10 mouse cellular contexts compared by ENCODE assay signal in the genomic region with DNA sequence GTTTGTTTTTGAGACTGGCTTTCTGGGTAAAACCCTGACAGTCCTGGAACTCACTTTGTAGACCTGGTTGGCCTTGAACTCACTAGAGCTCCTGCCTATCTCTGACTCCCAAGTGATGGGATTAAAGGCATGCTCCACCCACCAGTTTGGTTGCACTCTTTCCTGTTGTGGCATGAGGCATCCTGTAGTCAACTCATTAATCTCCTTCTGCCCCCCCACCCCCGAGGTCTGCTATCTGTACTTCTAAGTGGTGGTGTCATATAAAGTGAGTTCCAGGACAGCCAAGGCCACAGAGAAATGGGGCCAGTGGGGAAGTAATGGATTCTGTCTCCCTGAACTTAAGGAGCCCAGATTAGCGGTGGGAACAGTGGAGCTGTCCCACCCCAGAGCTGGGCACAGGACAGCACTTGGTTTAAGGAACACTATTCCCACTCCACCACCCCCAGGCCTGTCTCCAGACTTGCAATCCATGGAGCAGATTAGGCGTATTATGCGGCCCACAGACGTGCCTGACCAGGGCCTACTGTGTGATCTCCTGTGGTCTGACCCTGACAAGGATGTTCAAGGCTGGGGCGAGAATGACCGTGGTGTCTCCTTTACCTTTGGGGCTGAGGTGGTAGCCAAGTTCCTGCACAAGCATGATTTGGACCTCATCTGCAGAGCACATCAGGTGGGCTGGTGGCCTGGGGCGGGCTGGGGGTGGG. TPM values are rescaled to one million over a fixed set of nuclear protein-coding genes. Genes with fewer than 3 reads are reported as not detected.
DNase-seq lines count a peak whose midpoint lies in the region; ATAC-seq and TF ChIP-seq lines count a peak whose summit lies in the region.
"Had no signal": no experiment of that assay in that cellular context is flagged by ENCODE, and none has a peak within 500 bp of the region (broad histone marks: within the 10 kb centered on the region; RNA-seq: fewer than 3 reads in every experiment).

No protein-coding gene starts in this region.

- WGBS in hindbrain, embryonic 10.5 days: 90% methylated on average over 8 of the region's 8 CpGs
- WGBS in hindbrain, embryonic 12.5 days: 91% methylated on average over 8 of the region's 8 CpGs
- 84% methylated on average over 8 of the region's 8 CpGs for WGBS in spleen, adult 2 months
- WGBS in neural tube, embryonic 13.5 days: 93% methylated on average over 8 of the region's 8 CpGs

- no peak overlapping the region for H3K9ac ChIP-seq in hindbrain, embryonic 12.5 days
- peak overlapping the region; percentile 99; the same call in 1 of the 2 replicates for H3K9ac ChIP-seq in neural tube, embryonic 13.5 days

- ATAC-seq in hindbrain, embryonic 12.5 days (ENCODE audit: low FRiP score): no peak
- ATAC-seq in neural tube, embryonic 13.5 days (ENCODE audit: low read depth): no peak

- H3K4me1 ChIP-seq in hindbrain, embryonic 10.5 days (replicated peaks): peaks cover 43% of the 10 kb centered on the region
- peaks cover 29% of the 10 kb centered on the region for H3K4me1 ChIP-seq in hindbrain, embryonic 12.5 days
- peaks cover 13% of the 10 kb centered on the region; the same call in 1 of the 2 replicates for H3K4me1 ChIP-seq in spleen, adult 2 months (ENCODE audit: control insufficient read depth, insufficient read depth, insufficient read length)
- H3K4me1 ChIP-seq in neural tube, embryonic 13.5 days (replicated peaks): peaks cover 46% of the 10 kb centered on the region

- peak overlapping the region; percentile 95 for H3K4me3 ChIP-seq in hindbrain, embryonic 10.5 days
- H3K4me3 ChIP-seq in hindbrain, embryonic 12.5 days: no peak overlapping the region
- H3K4me3 ChIP-seq in spleen, adult 2 months (ENCODE audit: extremely low read depth, insufficient read depth, insufficient read length): no peak overlapping the region
- 0 out of 2 replicates have a peak overlapping the region, but pooled peaks have one; percentile 97 for H3K4me3 ChIP-seq in neural tube, embryonic 13.5 days

- H3K36me3 ChIP-seq in hindbrain, embryonic 10.5 days: peaks cover 63% of the 10 kb centered on the region
- peaks cover 51% of the 10 kb centered on the region for H3K36me3 ChIP-seq in hindbrain, embryonic 12.5 days
- H3K36me3 ChIP-seq in spleen, adult 2 months (ENCODE audit: control insufficient read depth, insufficient read depth, low read length): peaks cover 42% of the 10 kb centered on the region
- peaks cover 54% of the 10 kb centered on the region for H3K36me3 ChIP-seq in neural tube, embryonic 13.5 days

- peak; percentile 68 for DNase-seq in adrenal gland, postnatal 14 days
- no peak for DNase-seq in adrenal gland, postnatal 4 days (ENCODE audit: low spot score in 2 of 2)
- DNase-seq in hindbrain, embryonic 10.5 days (ENCODE audit: low spot score): no peak
- DNase-seq in spleen, adult 2 months (ENCODE audit: low read depth in 1 of 2, low spot score in 2 of 2): no peak
- DNase-seq in spleen, adult 12 weeks (ENCODE audit: low spot score): no peak
- DNase-seq in left cerebral cortex, adult 18-20 months (ENCODE audit: low spot score in 2 of 2): no peak
- DNase-seq: B cell, adult 2 months; kidney, postnatal 4 days had no signal

- H3K9me3 ChIP-seq in hindbrain, embryonic 10.5 days: no peaks in the 10 kb centered on the region
- H3K9me3 ChIP-seq in hindbrain, embryonic 12.5 days (replicated peaks): no peaks in the 10 kb centered on the region
- no peaks in the 10 kb centered on the region for H3K9me3 ChIP-seq in neural tube, embryonic 13.5 days

- no peak overlapping the region for H3K4me2 ChIP-seq in hindbrain, embryonic 12.5 days (replicated peaks)
- H3K4me2 ChIP-seq in neural tube, embryonic 13.5 days: no peak overlapping the region

- TF ChIP-seq POLR2A in spleen, adult 2 months (IDR thresholded peaks at IDR 0.05; ENCODE audit: low read depth, low read length): no peak

- H3K27me3 ChIP-seq in hindbrain, embryonic 10.5 days (ENCODE audit: insufficient read depth, poor library complexity, severe bottlenecking): no peaks in the 10 kb centered on the region
- no peaks in the 10 kb centered on the region for H3K27me3 ChIP-seq in hindbrain, embryonic 12.5 days
- no peaks in the 10 kb centered on the region for H3K27me3 ChIP-seq in spleen, adult 2 months (ENCODE audit: control insufficient read depth, insufficient read depth, low read length)
- H3K27me3 ChIP-seq in neural tube, embryonic 13.5 days: no peaks in the 10 kb centered on the region

- TF ChIP-seq CTCF in spleen, adult 2 months (IDR thresholded peaks at IDR 0.05; ENCODE audit: extremely low read depth, insufficient read depth, insufficient read length, insufficient replicate concordance): no peak

- H3K27ac ChIP-seq in hindbrain, embryonic 10.5 days: no peak overlapping the region
- no peak overlapping the region for H3K27ac ChIP-seq in hindbrain, embryonic 12.5 days
- H3K27ac ChIP-seq in spleen, adult 2 months (ENCODE audit: insufficient read depth, low read length): peak overlapping the region; percentile 8; the same call in 1 of the 2 replicates
- H3K27ac ChIP-seq in neural tube, embryonic 13.5 days (replicated peaks): no peak overlapping the region

RNA-seq across cellular contexts. Expression of a gene that starts 2.3 kb away (rescaled TPM):
- 369 and 402 TPM in 2 replicates for total RNA-seq in adrenal gland, postnatal 14 days (2021)
- total RNA-seq in adrenal gland, postnatal 4 days (2021): 100 to 1,000 TPM; 464 to 467 TPM
- polyA plus RNA-seq in hindbrain, embryonic 10.5 days (2016; fragmentation: Nextera tagmentation; extraction: Ambion mirVana): 1,005 and 1,038 TPM in 2 replicates
- polyA plus RNA-seq in hindbrain, embryonic 12.5 days (2016; fragmentation: Nextera tagmentation; extraction: Ambion mirVana): 662 and 684 TPM in 2 replicates
- polyA plus RNA-seq in spleen, adult 2 months (2012; rRNA removed): 464 and 481 TPM in 2 replicates
- polyA plus RNA-seq in neural tube, embryonic 13.5 days (2015; fragmentation: Nextera tagmentation; extraction: Ambion mirVana): 683 and 709 TPM in 2 replicates
- 100 to 1,000 TPM; 303 to 333 TPM for total RNA-seq in left cerebral cortex, adult 18-20 months (2021)

RNA-seq across cellular contexts. Expression of a gene that starts 3.1 kb away (rescaled TPM):
- 1.9 and 15.1 TPM in 2 replicates for total RNA-seq in adrenal gland, postnatal 14 days (2021)
- total RNA-seq in adrenal gland, postnatal 4 days (2021): 1 to 10 TPM; 3.2 to 4.3 TPM
- polyA plus RNA-seq in hindbrain, embryonic 10.5 days (2016; fragmentation: Nextera tagmentation; extraction: Ambion mirVana): 0.85 and 1.2 TPM in 2 replicates
- polyA plus RNA-seq in hindbrain, embryonic 12.5 days (2016; fragmentation: Nextera tagmentation; extraction: Ambion mirVana): 0.58 and 1.0 TPM in 2 replicates
- polyA plus RNA-seq in spleen, adult 2 months (2012; rRNA removed): 266 and 328 TPM in 2 replicates
- 0.80 and 0.88 TPM in 2 replicates for polyA plus RNA-seq in neural tube, embryonic 13.5 days (2015; fragmentation: Nextera tagmentation; extraction: Ambion mirVana)
- 1 to 10 TPM; 1.0 to 1.1 TPM for total RNA-seq in left cerebral cortex, adult 18-20 months (2021)

RNA-seq across cellular contexts. Expression of a gene that starts 7.3 kb away (rescaled TPM):
- total RNA-seq in adrenal gland, postnatal 14 days (2021): 8.2 and 10.7 TPM in 2 replicates
- 10 to 100 TPM; 14.7 to 16.2 TPM for total RNA-seq in adrenal gland, postnatal 4 days (2021)
- polyA plus RNA-seq in hindbrain, embryonic 10.5 days (2016; fragmentation: Nextera tagmentation; extraction: Ambion mirVana): 53.0 and 53.9 TPM in 2 replicates
- polyA plus RNA-seq in hindbrain, embryonic 12.5 days (2016; fragmentation: Nextera tagmentation; extraction: Ambion mirVana): 30.5 and 31.2 TPM in 2 replicates
- 53.1 and 62.9 TPM in 2 replicates for polyA plus RNA-seq in spleen, adult 2 months (2012; rRNA removed)
- 23.5 and 24.9 TPM in 2 replicates for polyA plus RNA-seq in neural tube, embryonic 13.5 days (2015; fragmentation: Nextera tagmentation; extraction: Ambion mirVana)
- 10 to 100 TPM in 1 of 2 experiments, 1 to 10 TPM in 1; 7.2 to 10.1 TPM for total RNA-seq in left cerebral cortex, adult 18-20 months (2021)

RNA-seq across cellular contexts. Expression of a gene that starts 18.9 kb away (rescaled TPM):
- 2.6 and 4.1 TPM in 2 replicates for total RNA-seq in adrenal gland, postnatal 14 days (2021)
- total RNA-seq in adrenal gland, postnatal 4 days (2021): 1 to 10 TPM; 5.5 to 7.3 TPM
- polyA plus RNA-seq in hindbrain, embryonic 10.5 days (2016; fragmentation: Nextera tagmentation; extraction: Ambion mirVana): 3.5 and 3.9 TPM in 2 replicates
- polyA plus RNA-seq in hindbrain, embryonic 12.5 days (2016; fragmentation: Nextera tagmentation; extraction: Ambion mirVana): 4.7 and 5.0 TPM in 2 replicates
- 52.0 and 64.5 TPM in 2 replicates for polyA plus RNA-seq in spleen, adult 2 months (2012; rRNA removed)
- polyA plus RNA-seq in neural tube, embryonic 13.5 days (2015; fragmentation: Nextera tagmentation; extraction: Ambion mirVana): 5.1 and 6.6 TPM in 2 replicates
- total RNA-seq in left cerebral cortex, adult 18-20 months (2021): 1 to 10 TPM; 5.1 to 9.2 TPM

RNA-seq across cellular contexts. Expression of a gene that starts 19.9 kb away (rescaled TPM):
- total RNA-seq in adrenal gland, postnatal 14 days (2021): 10.8 and 16.3 TPM in 2 replicates
- 10 to 100 TPM; 10.0 to 10.7 TPM for total RNA-seq in adrenal gland, postnatal 4 days (2021)
- 0.87 and 1.2 TPM in 2 replicates for polyA plus RNA-seq in hindbrain, embryonic 10.5 days (2016; fragmentation: Nextera tagmentation; extraction: Ambion mirVana)
- 2.1 and 2.8 TPM in 2 replicates for polyA plus RNA-seq in hindbrain, embryonic 12.5 days (2016; fragmentation: Nextera tagmentation; extraction: Ambion mirVana)
- polyA plus RNA-seq in spleen, adult 2 months (2012; rRNA removed): 128 and 163 TPM in 2 replicates
- polyA plus RNA-seq in neural tube, embryonic 13.5 days (2015; fragmentation: Nextera tagmentation; extraction: Ambion mirVana): 0.67 and 0.79 TPM in 2 replicates
- 1 to 10 TPM; 1.5 to 1.9 TPM for total RNA-seq in left cerebral cortex, adult 18-20 months (2021)

Comparison
In these comparisons a context has a peak if more than half of its experiments do, and no peak if none do; other contexts are left out.
1. H3K4me3 ChIP-seq: peak in hindbrain, embryonic 10.5 days (single experiment) and neural tube, embryonic 13.5 days (single experiment); none in hindbrain, embryonic 12.5 days (single experiment) and spleen, adult 2 months (single experiment).
2. RNA of a gene that starts 3.1 kb away (polyA plus RNA-seq): 266 to 328 TPM in spleen, adult 2 months; 0.85 to 1.2 TPM in hindbrain, embryonic 10.5 days, 0.80 to 0.88 TPM in neural tube, embryonic 13.5 days and 0.58 to 1.0 TPM in hindbrain, embryonic 12.5 days; every median in the first group is over 100 times any median in the second.